Mouse (Mus musculus): ENCODE measurements around the gene Sept9.

GRCm38 (mm10) chr11:117257842-117258241 lies 58.4 kb downstream of the Sept9 start:
- no peak for TF ChIP-seq TAL1 (IDR thresholded peaks at IDR 0.05; ENCODE audit: low read length)
- TF ChIP-seq GATA1 (IDR thresholded peaks at IDR 0.05; ENCODE audit: low read length) = no peak
